Mouse (Mus musculus) heart, adult 2 months (tissue): ENCODE data around the gene Zim1. TPM values are rescaled to one million over a fixed set of nuclear protein-coding genes. Genes with fewer than 3 reads are reported as not detected.

Experiments
- DNase-seq, 2 experiments: peaks; one replicate each; pipeline ENCODE4 v3.0.0; 2021
- H3K27ac ChIP-seq: fragments of 200-600 bp; 2 replicates; pipeline ENCODE4 v1.8.1; 2022
- H3K27me3 ChIP-seq: fragments of 200-500 bp; 2 replicates; pipeline ENCODE4 v1.6.1; 2012; ENCODE audit warnings: mild to moderate bottlenecking, low read length, inconsistent platforms, mixed read lengths; ENCODE audit not compliant: control insufficient read depth, insufficient read depth
- H3K36me3 ChIP-seq: fragments of 200-500 bp; 2 replicates; pipeline ENCODE4 v1.6.1; 2012; ENCODE audit warnings: low read length, inconsistent platforms; ENCODE audit not compliant: control insufficient read depth, insufficient read depth
- H3K4me1 ChIP-seq: fragments of 200-500 bp; 2 replicates; pipeline ENCODE4 v1.6.1; 2011; ENCODE audit warnings: low read length; ENCODE audit not compliant: control insufficient read depth, insufficient read depth
- H3K4me3 ChIP-seq: fragments of 200-600 bp; 2 replicates; pipeline ENCODE4 v1.8.1; 2022
- H3K79me2 ChIP-seq: fragments of 200-500 bp; replicated peaks from 2 replicates; pipeline ENCODE4 v1.6.1; 2012; ENCODE audit warnings: mild to moderate bottlenecking, inconsistent platforms, low read length, moderate library complexity, mixed read lengths; ENCODE audit not compliant: control insufficient read depth, insufficient read depth
- H3K9ac ChIP-seq: fragments of 200-500 bp; 2 replicates; pipeline ENCODE4 v1.6.1; 2012; ENCODE audit warnings: low read depth, mild to moderate bottlenecking, control low read depth, inconsistent platforms, low read length, mixed read lengths
- CTCF ChIP-seq: fragments of 200-600 bp; IDR thresholded peaks from 2 replicates; pipeline ENCODE4 v1.8.1; 2022; ENCODE audit warnings: antibody characterized with exemption, mild to moderate bottlenecking, moderate library complexity
- EP300 ChIP-seq: fragments of 200-500 bp; IDR thresholded peaks from 2 replicates; pipeline ENCODE4 v1.6.1; 2011; ENCODE audit warnings: low read depth, low read length, control low read depth; ENCODE audit not compliant: insufficient read depth
- POLR2A ChIP-seq: fragments of 200-500 bp; IDR thresholded peaks from 2 replicates; pipeline ENCODE4 v1.6.1; 2011; ENCODE audit warnings: mild to moderate bottlenecking, low read depth, low read length, control low read depth; ENCODE audit not compliant: insufficient read depth
- WGBS: fragments of 180-500 bp; shearing (Covaris S2); methylation state at CpG from one replicate; pipeline ENCODE4 v1.1.7; 2018; 5-methylcytosine and 5-hydroxymethylcytosine counted together
- intact Hi-C: fragments of 180-260 bp; cut with DNase I; formaldehyde crosslinking; loops from one replicate; pipeline ENCODE4 v1.15.1; 2025
- polyA plus RNA-seq: library from polyadenylated mRNA; depleted of rRNA; stranded (reverse); fragments of >200 nt; gene quantifications from 2 replicates; pipeline ENCODE4 v1.2.3, GENCODE M21; 2012
- total RNA-seq, 2 experiments: library from RNA; stranded (reverse); gene quantifications; 2 replicates each; pipeline ENCODE4 v1.2.3; 2021

Zim1 gene
- total and polyA plus RNA-seq, 3 experiments = 0.57 to 4.2 (median 3.8) TPM

- no peak overlapping the region for H3K27ac ChIP-seq
- DNase-seq = no peak
- TF ChIP-seq EP300 = no peak
- TF ChIP-seq CTCF = no peak
- no peak for TF ChIP-seq POLR2A
- no peak overlapping the region for H3K9ac ChIP-seq
- H3K4me3 ChIP-seq = no peak overlapping the region
- H3K4me1 ChIP-seq = no peaks in the 10 kb centered on the region
- intact Hi-C loops = no loop called here
- no peaks in the 10 kb centered on the region for H3K36me3 ChIP-seq
- H3K27me3 ChIP-seq = no peaks in the 10 kb centered on the region
- WGBS = 78% methylated on average over 17 of the region's 17 CpGs
- H3K79me2 ChIP-seq = no peaks in the 10 kb centered on the region
Observed at GRCm38 (mm10) chr7:6708451-6709180, 12.4 kb upstream of the Zim1 start.

GRCm38 (mm10) chr7:6707416-6708015 lies 11.3 kb upstream of the Zim1 start:
- H3K4me3 ChIP-seq = no peak overlapping the region
- no peaks in the 10 kb centered on the region for H3K4me1 ChIP-seq
- no peak overlapping the region for H3K9ac ChIP-seq
- H3K27me3 ChIP-seq = no peaks in the 10 kb centered on the region
- TF ChIP-seq POLR2A (no peak), CTCF (no peak), EP300 (no peak)
- no peaks in the 10 kb centered on the region for H3K36me3 ChIP-seq
- DNase-seq = no peak
- H3K79me2 ChIP-seq = no peaks in the 10 kb centered on the region
- H3K27ac ChIP-seq = no peak overlapping the region
- WGBS = 90% methylated on average over 23 of the region's 23 CpGs
- intact Hi-C loops = no loop called here

GRCm38 (mm10) chr7:6699230-6699629 lies 3.0 kb upstream of the Zim1 start:
- Histone ChIP-seq H3K9ac (no peak overlapping the region), H3K79me2 (no peaks in the 10 kb centered on the region), H3K27ac (no peak overlapping the region), H3K27me3 (no peaks in the 10 kb centered on the region), H3K4me1 (no peaks in the 10 kb centered on the region), H3K36me3 (no peaks in the 10 kb centered on the region), H3K4me3 (no peak overlapping the region)
- intact Hi-C loops = loop anchor here (10.0 kb wide), 1 partner anchor 264 kb away; the partner anchor contains the start of gene Olfr1344
- DNase-seq = no peak
- no peak for TF ChIP-seq EP300
- TF ChIP-seq CTCF = no peak
- TF ChIP-seq POLR2A = no peak
- 76% methylated on average over 3 of the region's 3 CpGs for WGBS

- Histone ChIP-seq H3K4me3 (no peak overlapping the region), H3K36me3 (no peaks in the 10 kb centered on the region), H3K27me3 (no peaks in the 10 kb centered on the region), H3K27ac (no peak overlapping the region), H3K79me2 (no peaks in the 10 kb centered on the region), H3K4me1 (no peaks in the 10 kb centered on the region), H3K9ac (no peak overlapping the region)
- intact Hi-C loops = no loop called here
- TF ChIP-seq CTCF (no peak), EP300 (no peak), POLR2A (no peak)
- no peak for DNase-seq
- WGBS = 95% methylated on average over 6 of the region's 6 CpGs
Observed at GRCm38 (mm10) chr7:6685511-6685910, 10.7 kb downstream of the Zim1 start.

- H3K27ac ChIP-seq = peak overlapping the region; percentile 61
- H3K79me2 ChIP-seq = no peaks in the 10 kb centered on the region
- H3K9ac ChIP-seq = no peak overlapping the region
- H3K4me1 ChIP-seq = no peaks in the 10 kb centered on the region
- H3K4me3 ChIP-seq = no peak overlapping the region
- no peaks in the 10 kb centered on the region for H3K36me3 ChIP-seq
- intact Hi-C loops = no loop called here
- no peak for TF ChIP-seq EP300
- WGBS = 30% methylated on average over 3 of the region's 3 CpGs
- H3K27me3 ChIP-seq = no peaks in the 10 kb centered on the region
- peak in 1 of 2 experiments; percentile 18 for DNase-seq
Observed at GRCm38 (mm10) chr7:6666726-6667125, 29.5 kb downstream of the Zim1 start.

- Histone ChIP-seq H3K27ac (no peak overlapping the region), H3K4me1 (no peaks in the 10 kb centered on the region), H3K27me3 (no peaks in the 10 kb centered on the region), H3K4me3 (no peak overlapping the region), H3K9ac (no peak overlapping the region), H3K79me2 (no peaks in the 10 kb centered on the region), H3K36me3 (no peaks in the 10 kb centered on the region)
- TF ChIP-seq CTCF (no peak), POLR2A (no peak), EP300 (no peak)
- intact Hi-C loops = loop anchor here (5.0 kb wide), 1 partner anchor 64 kb away; no protein-coding TSS in a partner anchor
- no peak for DNase-seq
- 77% methylated on average over 7 of the region's 7 CpGs for WGBS
Observed at GRCm38 (mm10) chr7:6663430-6663829, 32.8 kb downstream of the Zim1 start.
